Mouse (Mus musculus) erythroblast, embryonic 14.5 days (primary cell): Measurements from ENCODE around the gene Slc38a9.

Experiments used
- GATA1 ChIP-seq: IDR thresholded peaks from 2 replicates; pipeline ENCODE4 v1.6.1; 2012; ENCODE audit warnings: low read length, inconsistent platforms, mixed read lengths
- TAL1 ChIP-seq: IDR thresholded peaks from 3 replicates; pipeline ENCODE4 v1.6.1; 2012; ENCODE audit warnings: low read length, inconsistent platforms, mixed read lengths

DNA sequence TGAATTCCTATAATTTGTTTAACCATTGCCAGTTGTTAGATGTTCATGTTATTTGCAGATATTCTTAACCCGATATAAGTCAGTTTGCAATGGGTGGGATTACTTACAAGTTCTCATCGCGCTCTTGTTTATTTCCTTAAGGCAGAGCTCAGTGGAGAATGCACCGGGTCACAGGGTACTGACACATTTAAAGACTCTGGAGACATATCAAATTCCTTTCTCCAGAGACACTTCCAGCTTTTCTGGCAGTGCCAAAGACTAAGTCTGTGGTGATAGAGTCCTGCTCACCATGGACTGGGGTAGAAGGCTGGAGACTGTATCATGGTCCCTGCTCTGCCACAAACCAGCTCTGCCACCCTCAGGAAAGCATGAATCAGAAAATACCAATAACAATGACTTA, 102.0 kb downstream of the Slc38a9 start:
- TF ChIP-seq TAL1 (no peak), GATA1 (no peak)
